Mouse (Mus musculus) heart, adult 9 months (tissue): ENCODE data around the gene Bco2.

Experiments used
- DNase-seq, 2 experiments: peaks; one replicate each; pipeline ENCODE4 v3.0.0; 2022; ENCODE audit warnings: low spot score in 2 of 2

Bco2 gene

GRCm38 (mm10) chr9:50515462-50515861 lies 39.5 kb downstream of the Bco2 start:
- DNase-seq = no peak

GRCm38 (mm10) chr9:50507570-50507969 lies 47.4 kb downstream of the Bco2 start:
- no peak for DNase-seq

GRCm38 (mm10) chr9:50505405-50505804 lies 49.6 kb downstream of the Bco2 start:
- no peak for DNase-seq

GRCm38 (mm10) chr9:50502949-50503348 lies 52.0 kb downstream of the Bco2 start:
- DNase-seq = no peak

- DNase-seq = peak in 1 of 2 experiments; percentile 16
Observed at GRCm38 (mm10) chr9:50500974-50501501, 53.9 kb downstream of the Bco2 start.

GRCm38 (mm10) chr9:50500467-50500973 lies 54.5 kb downstream of the Bco2 start:
- DNase-seq = no peak

- DNase-seq = no peak
Observed at GRCm38 (mm10) chr9:50499781-50500180, 55.2 kb downstream of the Bco2 start.

GRCm38 (mm10) chr9:50498815-50499214 lies 56.2 kb downstream of the Bco2 start:
- DNase-seq = no peak

- DNase-seq = no peak
Observed at GRCm38 (mm10) chr9:50497536-50497935, 57.4 kb downstream of the Bco2 start.

GRCm38 (mm10) chr9:50497076-50497475 lies 57.9 kb downstream of the Bco2 start:
- no peak for DNase-seq

- DNase-seq = no peak
Observed at GRCm38 (mm10) chr9:50496546-50496945, 58.4 kb downstream of the Bco2 start.

- DNase-seq = no peak
Observed at GRCm38 (mm10) chr9:50496151-50496505, 58.9 kb downstream of the Bco2 start.

GRCm38 (mm10) chr9:50495405-50496150 lies 59.4 kb downstream of the Bco2 start:
- DNase-seq = no peak

GRCm38 (mm10) chr9:50494311-50494710 lies 60.7 kb downstream of the Bco2 start, which contains the start of gene Plet1:
TSS of gene Plet1 (plus strand) at chr9:50494525.
- no peak for DNase-seq

GRCm38 (mm10) chr9:50493777-50494176 lies 61.2 kb downstream of the Bco2 start:
- DNase-seq = no peak

GRCm38 (mm10) chr9:50491531-50492045 lies 63.4 kb downstream of the Bco2 start:
- no peak for DNase-seq

- DNase-seq = no peak
Observed at GRCm38 (mm10) chr9:50490836-50491235, 64.1 kb downstream of the Bco2 start.

- no peak for DNase-seq
Observed at GRCm38 (mm10) chr9:50485521-50485920, 69.5 kb downstream of the Bco2 start.
